Mouse (Mus musculus) adrenal gland, adult 10 weeks (tissue): Measurements from ENCODE around the gene Kank3. TPM values are rescaled to one million over a fixed set of nuclear protein-coding genes. Genes with fewer than 3 reads are reported as not detected.

Experiments used
- polyA plus RNA-seq: library from polyadenylated mRNA; stranded (reverse); fragments of 350-450 nt; fragmentation: Illumina TruSeq; extraction: RNeasy Lipid Tissue Mini Kit (QIAGEN cat#74804); gene quantifications from one replicate; pipeline ENCODE4 v1.2.3, GENCODE M21; 2014; ENCODE audit warnings: low read depth, low replicate concordance

Gene Kank3
- polyA plus RNA-seq = 17.0 TPM

DNA sequence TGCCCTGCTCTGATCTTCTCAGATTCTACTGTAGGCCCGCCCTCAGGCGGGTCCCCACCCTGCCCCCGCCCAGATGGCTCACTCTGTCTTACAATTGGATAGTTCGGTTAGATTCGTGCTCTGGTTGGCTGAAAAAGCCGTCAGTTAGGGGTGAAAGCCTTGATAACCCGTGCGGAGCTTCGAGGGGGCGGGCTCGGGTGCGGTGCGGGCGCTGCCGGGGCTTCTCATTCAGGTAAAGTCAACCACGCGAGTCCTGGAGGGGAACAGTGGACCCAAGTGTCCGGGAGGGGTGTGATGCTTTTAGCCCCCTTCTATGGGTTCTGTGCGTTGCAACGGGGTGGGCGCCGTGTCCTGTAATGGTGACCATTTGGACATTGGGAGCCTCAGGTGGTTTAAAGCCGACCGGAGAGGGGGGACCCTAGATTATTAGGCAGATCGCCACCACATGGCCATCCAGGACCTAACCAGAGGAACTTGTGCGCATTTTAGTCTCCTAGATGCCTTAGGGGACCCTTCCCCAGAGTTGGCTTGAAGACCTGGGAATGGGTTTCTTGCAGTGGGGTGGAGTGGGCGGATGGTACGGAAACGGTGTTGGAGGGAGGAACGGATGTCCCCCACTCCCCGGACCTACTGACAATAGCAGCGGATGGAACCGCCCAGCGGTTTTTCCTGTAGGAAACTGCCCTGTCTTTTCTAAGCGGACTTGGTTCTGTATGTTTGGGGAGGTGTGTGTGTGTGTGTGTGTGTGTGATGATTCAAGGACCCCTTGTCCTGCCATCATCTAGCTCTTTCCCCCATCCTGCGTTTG, at the start of gene Kank3:
Kank3 (plus strand) TSS at position 186 of the 808 bp plus-strand sequence.

DNA sequence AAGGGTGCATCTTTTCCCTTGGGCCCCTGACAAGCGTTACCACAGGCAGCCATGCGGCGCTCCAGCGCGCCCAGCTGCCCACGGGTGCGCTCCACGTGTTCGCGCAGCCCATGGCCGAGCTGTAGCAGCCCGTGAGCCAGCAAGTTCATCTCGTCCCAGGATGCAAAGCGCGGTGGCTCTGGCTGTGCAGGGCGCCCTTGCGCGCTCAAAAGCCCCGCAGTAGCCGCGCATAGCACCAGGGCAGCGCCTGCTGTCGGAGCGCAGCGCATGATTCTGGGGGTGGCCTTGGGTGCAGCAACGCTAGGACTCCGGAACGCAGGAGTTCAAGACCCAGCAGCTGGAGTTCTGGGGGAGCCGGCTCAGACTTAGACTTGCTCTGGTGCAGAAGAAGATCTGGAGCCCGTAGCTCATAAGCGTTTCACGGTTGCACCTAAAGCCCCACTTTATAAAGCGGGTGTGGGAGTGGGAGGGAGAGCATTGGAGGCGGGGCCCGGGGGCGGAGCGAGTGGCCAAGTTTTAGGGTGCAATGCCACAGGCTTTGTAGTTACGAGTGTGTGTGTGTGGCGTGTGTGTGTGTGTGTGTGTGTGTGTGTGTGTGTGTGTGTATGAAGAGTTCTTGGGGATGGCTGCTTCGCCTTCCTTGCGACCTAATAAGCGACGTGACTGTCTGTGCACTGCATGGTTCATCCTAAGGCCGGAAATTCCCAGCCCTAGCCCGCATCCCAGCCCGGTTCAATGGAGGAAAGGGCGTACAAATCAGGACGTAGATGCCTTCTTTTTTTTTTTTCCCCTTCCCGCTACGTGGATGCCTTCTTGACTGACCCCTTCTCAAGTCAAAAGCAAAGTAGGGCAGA, 29.0 kb upstream of the Kank3 start, which contains the start of gene Angptl4:
Angptl4 (minus strand) TSS at position 707 of the 854 bp plus-strand sequence.

DNA sequence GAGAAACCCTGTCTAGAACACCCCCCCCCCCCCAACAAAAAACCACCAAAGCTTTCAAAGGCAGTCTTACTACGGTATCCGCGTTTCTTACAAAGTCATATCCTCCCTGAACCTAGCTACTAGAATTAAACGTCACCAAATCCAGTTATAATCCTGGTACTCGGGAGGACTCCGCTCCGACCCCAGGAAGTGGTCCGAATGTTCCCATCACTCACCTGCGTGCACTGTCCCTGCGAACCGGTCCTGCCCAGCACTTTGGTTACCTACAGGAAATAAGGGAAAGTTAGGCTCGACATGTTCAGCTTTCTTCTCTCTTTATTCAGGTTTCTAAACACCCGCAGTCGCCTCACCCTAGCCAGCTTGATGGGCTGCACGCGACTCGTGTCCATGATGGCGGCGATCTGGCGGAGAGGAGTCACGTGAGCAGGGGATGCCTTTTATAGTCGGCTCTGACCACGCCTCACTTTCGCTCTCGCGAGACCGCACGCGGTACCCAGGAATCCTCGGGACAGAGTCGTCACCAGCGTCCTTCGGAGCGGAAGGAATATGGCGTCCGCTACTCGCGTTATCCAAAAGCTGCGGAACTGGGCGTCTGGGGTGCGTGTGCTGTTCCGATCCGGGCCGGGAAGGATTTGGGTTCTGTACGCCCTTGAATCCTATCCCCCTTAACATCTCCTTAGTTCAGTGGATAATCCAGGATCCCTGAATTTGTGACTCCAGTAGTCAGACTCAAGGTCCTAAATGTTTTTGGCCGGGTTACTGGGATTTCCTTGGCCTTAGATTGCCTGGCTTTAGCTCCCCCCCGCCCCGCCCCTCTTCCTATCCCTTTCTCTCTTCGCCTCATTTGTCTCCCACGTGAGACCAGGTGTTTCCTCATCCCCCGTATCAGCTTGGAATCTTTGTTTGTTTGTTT, 14.0 kb downstream of the Kank3 start, which contains the start of the genes Rps28 and Ndufa7:
Rps28 (minus strand) TSS at position 479 of the 913 bp plus-strand sequence.
Ndufa7 (plus strand) TSS at position 489 of the 913 bp plus-strand sequence.

DNA sequence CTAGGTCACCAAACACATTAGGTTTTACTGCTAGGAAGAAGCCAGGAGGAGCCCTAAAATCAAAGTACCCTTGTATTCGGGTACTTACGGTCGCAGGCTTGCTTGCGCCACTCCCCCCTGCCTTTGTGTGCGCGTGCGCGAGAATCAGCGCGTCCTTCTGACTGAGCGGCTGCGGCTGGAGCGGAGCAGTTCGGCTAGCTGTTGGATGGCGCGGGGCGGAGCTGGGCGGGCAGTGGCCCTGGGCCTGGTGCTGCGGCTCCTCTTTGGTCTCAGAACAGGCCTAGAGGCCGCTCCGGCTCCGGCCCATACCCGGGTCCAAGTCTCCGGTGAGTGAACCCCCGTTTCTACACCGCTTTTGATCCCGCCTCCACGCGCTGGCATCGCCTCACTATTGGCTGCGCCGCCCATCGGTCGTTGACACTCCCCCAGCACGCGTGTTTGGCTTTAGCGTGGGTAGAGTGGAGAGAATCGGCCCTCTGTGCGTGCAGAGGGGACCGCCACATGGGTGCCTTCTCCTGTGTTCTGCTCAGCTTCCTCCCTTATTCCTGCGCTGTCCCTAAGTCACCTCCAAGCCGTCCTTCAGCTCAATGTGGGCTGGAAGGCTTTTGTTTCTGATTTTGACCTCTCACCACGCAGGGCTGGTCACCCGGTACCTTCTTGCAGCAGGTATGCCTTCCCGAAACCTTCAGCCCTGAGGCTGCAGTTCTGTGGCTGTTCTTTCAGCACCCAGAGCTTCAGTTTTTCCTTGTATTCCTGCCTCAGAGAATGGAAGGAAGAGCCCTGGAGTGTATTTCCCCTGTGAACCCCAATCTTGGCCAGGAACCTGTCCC, 32.9 kb downstream of the Kank3 start, which contains the start of gene Cd320:
Cd320 (plus strand) TSS at position 126 of the 830 bp plus-strand sequence.

Other genes starting within 250 kb of the Kank3 start
- 2.3 TPM for gene Zfp414, start 181.4 kb upstream of the Kank3 start, polyA plus RNA-seq
- not detected for gene Pram1, start 172.5 kb upstream of the Kank3 start, polyA plus RNA-seq
- gene Hnrnpm, start 123.7 kb upstream of the Kank3 start, polyA plus RNA-seq = 396 TPM
- 39.7 TPM for gene March2, start 91.8 kb upstream of the Kank3 start, polyA plus RNA-seq
- 40.2 TPM for gene Rab11b, start 50.0 kb upstream of the Kank3 start, polyA plus RNA-seq
- 4.9 TPM for gene Angptl4, start 28.7 kb upstream of the Kank3 start, polyA plus RNA-seq
- 62.1 TPM for gene Rps28, start 14.0 kb downstream of the Kank3 start, polyA plus RNA-seq
- gene Ndufa7, start 14.1 kb downstream of the Kank3 start, polyA plus RNA-seq = 29.1 TPM
- gene Cd320, start 32.6 kb downstream of the Kank3 start, polyA plus RNA-seq = 7.3 TPM
- not detected for gene Gm7029, start 63.3 kb downstream of the Kank3 start, polyA plus RNA-seq
- gene Kifc1, start 80.1 kb downstream of the Kank3 start, polyA plus RNA-seq = not detected
- not detected for gene Platr17, start 94.6 kb downstream of the Kank3 start, polyA plus RNA-seq
- gene Daxx, start 98.9 kb downstream of the Kank3 start, polyA plus RNA-seq = 9.9 TPM
- gene Tapbp, start 105.4 kb downstream of the Kank3 start, polyA plus RNA-seq = 43.1 TPM
- gene Zbtb22, start 105.4 kb downstream of the Kank3 start, polyA plus RNA-seq = 1.3 TPM
- 3.8 TPM for gene Rgl2, start 119.0 kb downstream of the Kank3 start, polyA plus RNA-seq
- gene Pfdn6, start 129.8 kb downstream of the Kank3 start, polyA plus RNA-seq = 14.8 TPM
- gene Wdr46, start 130.1 kb downstream of the Kank3 start, polyA plus RNA-seq = 0.70 TPM
- 0.35 TPM for gene B3galt4, start 141.0 kb downstream of the Kank3 start, polyA plus RNA-seq
- 6.1 TPM for gene Vps52, start 145.3 kb downstream of the Kank3 start, polyA plus RNA-seq
- 17.8 TPM for gene Rps18, start 145.5 kb downstream of the Kank3 start, polyA plus RNA-seq
- gene H2-K1, start 189.8 kb downstream of the Kank3 start, polyA plus RNA-seq = 201 TPM
- 1.9 TPM for gene Ring1, start 214.2 kb downstream of the Kank3 start, polyA plus RNA-seq
- 6.8 TPM for gene H2-Ke6, start 217.5 kb downstream of the Kank3 start, polyA plus RNA-seq
- 0.82 TPM for gene Slc39a7, start 221.2 kb downstream of the Kank3 start, polyA plus RNA-seq
- gene Rxrb, start 221.3 kb downstream of the Kank3 start, polyA plus RNA-seq = 0.99 TPM
- gene Col11a2, start 228.9 kb downstream of the Kank3 start, polyA plus RNA-seq = not detected